ENCODE assay signal across 9 mouse cellular contexts in the genomic region with DNA sequence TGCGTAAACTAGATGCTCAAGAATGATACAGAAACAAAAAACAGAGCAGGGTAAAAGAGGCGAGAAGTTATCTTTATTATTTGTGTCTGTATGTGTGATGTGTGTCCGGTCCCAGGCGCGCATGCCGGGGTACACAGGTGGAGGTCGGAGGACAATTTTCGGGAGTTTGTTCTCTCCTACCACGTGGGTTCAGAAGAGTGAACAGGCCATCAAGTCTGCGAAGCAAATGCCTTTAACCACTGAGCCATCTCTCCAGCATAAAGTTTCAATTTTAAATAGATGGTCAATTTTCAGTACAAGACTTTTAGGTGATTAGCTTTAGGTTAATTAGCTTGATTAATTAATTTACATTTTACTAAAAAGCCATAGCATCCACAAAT. TPM values are rescaled to one million over a fixed set of nuclear protein-coding genes. Genes with fewer than 3 reads are reported as not detected.
DNase-seq lines count a peak whose midpoint lies in the region; ATAC-seq and TF ChIP-seq lines count a peak whose summit lies in the region.
"Had no signal": no experiment of that assay in that cellular context is flagged by ENCODE, and none has a peak within 500 bp of the region (broad histone marks: within the 10 kb centered on the region; RNA-seq: fewer than 3 reads in every experiment).

No protein-coding gene starts in this region.

- DNase-seq in liver, embryonic 11.5 days (ENCODE audit: low spot score), result no peak
- no peak for DNase-seq in liver
- no peak for DNase-seq in frontal cortex, postnatal 25 days (ENCODE audit: low spot score in 2 of 2)
- DNase-seq in layer of hippocampus, adult 11-12 months (ENCODE audit: low spot score), result no peak
- no peak for DNase-seq in thymus, postnatal 14 days
- DNase-seq: spleen, adult 18-20 months had no signal

- 59% methylated on average over 10 of the region's 10 CpGs for WGBS in liver, embryonic 11.5 days
- 49% methylated on average over 10 of the region's 10 CpGs for WGBS in limb, embryonic 13.5 days
- 59% methylated on average over 10 of the region's 10 CpGs for WGBS in stomach, embryonic 14.5 days

- no peak for ATAC-seq in liver, embryonic 11.5 days (replicated peaks; ENCODE audit: low FRiP score)
- ATAC-seq in limb, embryonic 13.5 days (ENCODE audit: low FRiP score, low read depth), result no peak
- ATAC-seq in stomach, embryonic 14.5 days (ENCODE audit: insufficient number of reproducible peaks, insufficient read depth, low FRiP score, low read depth), result no peak

- peaks cover 7% of the 10 kb centered on the region for H3K27me3 ChIP-seq in liver, embryonic 11.5 days (replicated peaks; ENCODE audit: control insufficient read depth, insufficient read depth, low read length)
- H3K27me3 ChIP-seq in limb, embryonic 13.5 days, result peaks cover 5% of the 10 kb centered on the region; the same call in 1 of the 2 replicates
- no peaks in the 10 kb centered on the region for H3K27me3 ChIP-seq in stomach, embryonic 14.5 days (ENCODE audit: control insufficient read depth, insufficient read depth, low read length)

- peaks cover 24% of the 10 kb centered on the region for H3K4me1 ChIP-seq in liver, embryonic 11.5 days (replicated peaks; ENCODE audit: control insufficient read depth, insufficient read depth, low read length)
- H3K4me1 ChIP-seq in embryonic fibroblast, embryonic 13.5 days (ENCODE audit: control insufficient read depth, insufficient read depth, low read length), result no peaks in the 10 kb centered on the region
- peaks cover 15% of the 10 kb centered on the region for H3K4me1 ChIP-seq in limb, embryonic 13.5 days
- H3K4me1 ChIP-seq in stomach, embryonic 14.5 days (ENCODE audit: control insufficient read depth, insufficient read depth, low read length), result 0 out of 2 replicates have a peak, but pooled peaks cover 7% of the 10 kb centered on the region

- no peak for TF ChIP-seq POLR2A in embryonic fibroblast, embryonic 13.5 days (IDR thresholded peaks at IDR 0.05; ENCODE audit: low read depth, low read length)

- H3K9ac ChIP-seq in liver, embryonic 11.5 days (ENCODE audit: low read depth, low read length), result peak overlapping the region; percentile 94
- peak overlapping the region; percentile 84 for H3K9ac ChIP-seq in limb, embryonic 13.5 days
- peak overlapping the region; percentile 64; the same call in 1 of the 2 replicates for H3K9ac ChIP-seq in stomach, embryonic 14.5 days (replicated peaks; ENCODE audit: low read depth, low read length)

- peak overlapping the region; percentile 88 for H3K4me2 ChIP-seq in liver, embryonic 11.5 days
- peak overlapping the region; percentile 90 for H3K4me2 ChIP-seq in limb, embryonic 13.5 days (replicated peaks)
- H3K4me2 ChIP-seq in stomach, embryonic 14.5 days (replicated peaks; ENCODE audit: low read depth, low read length), result peak overlapping the region; percentile 89

- no peaks in the 10 kb centered on the region for H3K9me3 ChIP-seq in liver, embryonic 11.5 days (ENCODE audit: control insufficient read depth, low read length)
- no peaks in the 10 kb centered on the region for H3K9me3 ChIP-seq in limb, embryonic 13.5 days
- no peaks in the 10 kb centered on the region for H3K9me3 ChIP-seq in stomach, embryonic 14.5 days (ENCODE audit: control insufficient read depth, low read depth, low read length)

- peak overlapping the region; percentile 94 for H3K4me3 ChIP-seq in liver, embryonic 11.5 days (ENCODE audit: low read depth, low read length)
- H3K4me3 ChIP-seq in embryonic fibroblast, embryonic 13.5 days (ENCODE audit: insufficient read depth, low read length), result peak overlapping the region; percentile 98
- peak overlapping the region; percentile 97 for H3K4me3 ChIP-seq in limb, embryonic 13.5 days
- H3K4me3 ChIP-seq in stomach, embryonic 14.5 days (ENCODE audit: low read depth, low read length), result peak overlapping the region; percentile 95

- H3K36me3 ChIP-seq in liver, embryonic 11.5 days (ENCODE audit: control insufficient read depth, insufficient read depth, low read length), result peaks cover 5% of the 10 kb centered on the region; the same call in 1 of the 2 replicates
- H3K36me3 ChIP-seq in limb, embryonic 13.5 days, result peaks cover 12% of the 10 kb centered on the region; the same call in 1 of the 2 replicates
- H3K36me3 ChIP-seq in stomach, embryonic 14.5 days (ENCODE audit: control insufficient read depth, insufficient read depth, low read length), result no peaks in the 10 kb centered on the region; the same call in 1 of the 2 replicates

- TF ChIP-seq CTCF in embryonic fibroblast, embryonic 13.5 days (IDR thresholded peaks at IDR 0.05; ENCODE audit: borderline replicate concordance, insufficient read depth, low read length), result no peak

- H3K27ac ChIP-seq in liver, embryonic 11.5 days (ENCODE audit: low read depth, low read length), result no peak overlapping the region; the same call in 1 of the 2 replicates
- no peak overlapping the region for H3K27ac ChIP-seq in embryonic fibroblast, embryonic 13.5 days (ENCODE audit: insufficient read depth, low read length)
- H3K27ac ChIP-seq in limb, embryonic 13.5 days, result no peak overlapping the region
- no peak overlapping the region for H3K27ac ChIP-seq in stomach, embryonic 14.5 days (ENCODE audit: low read length)

RNA-seq across cellular contexts. Expression of a gene that starts 0.8 kb away (rescaled TPM):
- 12.2 and 13.6 TPM in 2 replicates for polyA plus RNA-seq in liver, embryonic 11.5 days (2014; fragmentation: Nextera tagmentation; extraction: Ambion mirVana)
- 9.5 and 11.1 TPM in 2 replicates for polyA plus RNA-seq in embryonic fibroblast, embryonic 13.5 days (2011; ENCODE audit: insufficient read length, low read depth, missing spikeins)
- 10.5 and 10.7 TPM in 2 replicates for polyA plus RNA-seq in limb, embryonic 13.5 days (2015; fragmentation: Nextera tagmentation; extraction: Ambion mirVana)
- polyA plus RNA-seq in stomach, embryonic 14.5 days (2014; fragmentation: Nextera tagmentation; extraction: Ambion mirVana), result 9.9 and 10.2 TPM in 2 replicates

RNA-seq across cellular contexts. Expression of a gene that starts 1.6 kb away (rescaled TPM):
- 1.9 and 2.1 TPM in 2 replicates for polyA plus RNA-seq in liver, embryonic 11.5 days (2014; fragmentation: Nextera tagmentation; extraction: Ambion mirVana)
- 1.4 and 1.5 TPM in 2 replicates for polyA plus RNA-seq in embryonic fibroblast, embryonic 13.5 days (2011; ENCODE audit: insufficient read length, low read depth, missing spikeins)
- polyA plus RNA-seq in limb, embryonic 13.5 days (2015; fragmentation: Nextera tagmentation; extraction: Ambion mirVana), result 14.0 and 15.0 TPM in 2 replicates
- 1.8 and 2.1 TPM in 2 replicates for polyA plus RNA-seq in stomach, embryonic 14.5 days (2014; fragmentation: Nextera tagmentation; extraction: Ambion mirVana)

RNA-seq across cellular contexts. Expression of a gene that starts 24.4 kb away (rescaled TPM):
- polyA plus RNA-seq in liver, embryonic 11.5 days (2014; fragmentation: Nextera tagmentation; extraction: Ambion mirVana), result 13.2 and 13.3 TPM in 2 replicates
- polyA plus RNA-seq in embryonic fibroblast, embryonic 13.5 days (2011; ENCODE audit: insufficient read length, low read depth, missing spikeins), result 20.3 and 23.5 TPM in 2 replicates
- 41.5 and 43.7 TPM in 2 replicates for polyA plus RNA-seq in limb, embryonic 13.5 days (2015; fragmentation: Nextera tagmentation; extraction: Ambion mirVana)
- polyA plus RNA-seq in stomach, embryonic 14.5 days (2014; fragmentation: Nextera tagmentation; extraction: Ambion mirVana), result 22.7 and 30.0 TPM in 2 replicates

RNA-seq across cellular contexts. Expression of a gene that starts 27.1 kb away (rescaled TPM):
- polyA plus RNA-seq in liver, embryonic 11.5 days (2014; fragmentation: Nextera tagmentation; extraction: Ambion mirVana), result 1.2 and 2.5 TPM in 2 replicates
- 1.7 and 4.0 TPM in 2 replicates for polyA plus RNA-seq in embryonic fibroblast, embryonic 13.5 days (2011; ENCODE audit: insufficient read length, low read depth, missing spikeins)
- polyA plus RNA-seq in limb, embryonic 13.5 days (2015; fragmentation: Nextera tagmentation; extraction: Ambion mirVana), result 3.5 and 5.1 TPM in 2 replicates
- polyA plus RNA-seq in stomach, embryonic 14.5 days (2014; fragmentation: Nextera tagmentation; extraction: Ambion mirVana), result 4.0 and 6.4 TPM in 2 replicates

RNA-seq across cellular contexts. Expression of a gene that starts 40.1 kb away (rescaled TPM):
- polyA plus RNA-seq in liver, embryonic 11.5 days (2014; fragmentation: Nextera tagmentation; extraction: Ambion mirVana), result 0.05 TPM in 1 of 2 replicates, not detected in the other
- 0.26 TPM in 1 of 2 replicates, not detected in the other for polyA plus RNA-seq in embryonic fibroblast, embryonic 13.5 days (2011; ENCODE audit: insufficient read length, low read depth, missing spikeins)
- not detected in 2 replicates for polyA plus RNA-seq in limb, embryonic 13.5 days (2015; fragmentation: Nextera tagmentation; extraction: Ambion mirVana)
- 0.07 TPM in 1 of 2 replicates, not detected in the other for polyA plus RNA-seq in stomach, embryonic 14.5 days (2014; fragmentation: Nextera tagmentation; extraction: Ambion mirVana)
